Mouse (Mus musculus) cerebellum, adult 11-12 months (tissue): ENCODE measurements around the gene Lrrk1.

ENCODE experiments used
- DNase-seq: peaks from one replicate; pipeline ENCODE4 v3.0.0; 2022

The Lrrk1 gene

DNA sequence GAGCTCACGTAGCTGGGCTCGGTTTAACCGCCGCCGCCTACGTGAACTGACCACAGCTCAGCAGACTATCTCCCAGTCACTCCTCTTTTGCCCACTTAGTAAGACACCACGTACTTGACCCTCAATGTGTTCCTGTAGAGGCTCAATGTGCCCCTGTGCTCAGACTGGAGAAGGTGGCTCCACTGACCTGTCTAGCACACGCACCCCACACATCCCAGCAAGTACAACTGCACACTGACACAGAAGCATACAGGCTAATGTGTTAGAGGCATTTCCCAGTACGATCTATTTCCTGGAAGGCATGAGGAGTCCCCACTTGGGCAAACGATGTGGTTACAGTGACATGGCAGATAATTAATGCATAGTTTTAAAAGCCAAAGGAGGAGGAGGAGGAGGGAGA lies 11.6 kb downstream of the Lrrk1 start:
- no peak for DNase-seq

DNA sequence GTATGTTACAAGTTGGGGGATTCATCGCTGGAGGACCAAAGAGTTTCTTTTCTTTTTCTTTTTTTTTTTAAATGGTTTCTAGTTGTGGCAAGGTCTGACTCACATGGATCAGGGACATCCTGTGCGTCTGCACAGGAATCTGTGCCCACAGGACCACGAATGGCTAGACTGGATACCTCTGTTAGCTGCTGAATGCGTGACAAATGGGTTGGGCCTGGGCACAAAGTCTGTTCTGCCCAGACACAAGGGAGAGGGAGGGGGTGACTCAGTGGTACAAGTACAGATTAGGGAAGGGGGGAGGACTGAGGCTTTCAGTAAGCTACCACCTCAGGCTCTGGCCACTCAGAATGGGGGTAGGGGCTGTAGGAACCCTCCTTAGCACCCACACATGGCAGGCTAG lies 12.4 kb downstream of the Lrrk1 start:
- DNase-seq: no peak

DNA sequence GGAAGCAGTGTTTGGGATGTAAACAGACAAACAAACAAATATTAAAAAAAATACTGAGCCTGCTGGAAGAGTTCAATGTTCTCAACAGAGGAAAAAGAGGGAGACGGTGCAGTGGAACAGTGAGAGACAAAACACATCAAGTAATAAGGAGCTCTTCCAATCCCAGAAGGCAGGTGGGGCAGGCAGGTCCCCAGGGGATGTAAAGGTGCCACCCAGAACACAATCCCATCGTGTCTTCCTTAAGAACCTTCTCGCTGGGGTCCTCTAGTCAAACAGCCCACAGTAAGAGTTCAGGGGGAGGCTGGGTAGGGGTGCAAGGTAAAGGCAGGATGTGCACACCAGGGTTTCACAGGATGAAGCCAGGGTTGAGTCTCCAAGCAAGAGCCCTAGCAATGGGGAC lies 14.8 kb downstream of the Lrrk1 start:
- DNase-seq: no peak

- no peak for DNase-seq
These were observed 17.2 kb downstream of the Lrrk1 start for GRCm38 (mm10) chr7:66370970-66371369.

- no peak for DNase-seq
These were observed 18.2 kb downstream of the Lrrk1 start for GRCm38 (mm10) chr7:66369934-66370445.

DNA sequence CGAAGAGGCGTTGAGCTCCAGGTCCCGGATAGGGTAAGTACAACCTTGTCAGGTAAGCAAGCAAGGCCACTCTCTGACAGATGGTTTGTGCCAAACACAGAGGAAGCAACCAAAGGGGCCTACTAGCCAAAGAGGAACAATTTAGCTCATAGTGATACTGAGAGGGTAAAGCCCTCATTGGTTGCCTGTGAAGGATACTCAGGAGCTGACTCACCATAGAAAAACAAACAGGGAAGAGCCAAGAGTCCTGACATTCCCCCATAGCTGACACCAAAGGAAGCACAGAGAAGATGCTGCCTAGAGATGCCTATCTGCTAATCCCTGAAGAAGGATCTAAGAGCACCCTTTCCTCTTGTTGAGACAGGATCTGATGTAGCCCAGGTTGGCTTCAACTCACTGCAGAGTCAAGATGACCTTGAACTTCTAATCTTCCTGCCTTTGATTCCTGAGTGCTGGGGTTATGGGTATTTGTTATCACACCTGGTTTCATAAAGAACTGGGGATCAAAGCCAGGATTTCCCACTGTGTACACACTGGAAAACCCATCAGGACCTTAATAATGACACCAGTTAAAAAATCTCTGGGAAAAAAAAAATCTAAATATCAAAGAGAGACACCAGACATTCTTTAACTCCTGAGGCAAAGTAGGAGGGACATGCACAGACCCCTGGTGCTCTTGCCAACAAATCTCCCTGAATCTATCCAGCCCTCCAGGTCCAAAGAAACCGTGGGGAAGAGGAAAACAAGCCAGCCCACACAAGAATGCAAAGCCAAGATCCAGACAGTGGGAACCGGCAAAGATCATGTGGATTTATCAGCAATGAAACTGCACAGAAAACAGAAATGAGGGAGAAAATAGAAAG lies 18.8 kb downstream of the Lrrk1 start:
- DNase-seq: no peak

DNA sequence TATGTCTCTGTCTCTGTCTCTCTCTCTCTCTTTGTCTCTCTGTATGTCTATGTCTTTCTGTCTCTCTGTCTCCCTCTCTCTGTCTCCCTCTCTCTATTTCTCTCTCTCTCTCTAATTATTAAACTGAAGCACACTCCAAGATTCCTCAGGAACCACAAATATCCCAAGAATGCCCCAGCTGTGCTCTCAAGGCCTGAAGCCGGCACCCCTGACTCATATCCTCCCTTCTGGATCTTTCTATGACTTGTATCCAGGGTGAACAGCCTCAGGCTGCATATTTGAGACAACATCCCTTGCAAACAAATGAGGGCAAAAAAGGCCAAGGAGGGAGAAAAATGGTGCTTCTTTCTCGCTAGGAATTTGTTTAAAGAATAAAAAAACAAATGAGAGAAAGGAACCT lies 22.2 kb downstream of the Lrrk1 start, which contains the start of gene Gm10974:
Gene Gm10974 (plus strand): TSS at position 2 of the 400 bp plus-strand sequence.
- DNase-seq: no peak

DNA sequence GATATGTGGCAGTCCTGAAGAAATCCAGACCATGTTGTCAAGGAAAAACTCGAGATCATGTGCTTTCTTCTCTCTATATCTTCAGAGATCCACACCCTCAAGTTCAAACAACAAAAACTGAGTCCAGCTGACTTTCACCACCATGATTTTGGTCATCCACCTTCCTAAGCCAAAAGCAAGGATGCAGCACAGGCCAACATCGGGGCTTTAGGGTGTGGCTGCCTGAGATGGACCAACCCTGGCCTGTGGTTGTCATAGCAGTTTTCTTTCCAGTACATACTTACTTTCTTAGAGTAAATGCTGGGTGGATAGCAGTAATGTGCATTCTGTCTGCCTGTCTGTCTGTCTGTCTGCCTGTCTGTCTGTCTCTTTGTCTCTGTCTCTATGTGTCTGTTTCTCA lies 22.7 kb downstream of the Lrrk1 start:
- no peak for DNase-seq

- DNase-seq: no peak
These were observed 23.7 kb downstream of the Lrrk1 start for GRCm38 (mm10) chr7:66364491-66364890.

DNA sequence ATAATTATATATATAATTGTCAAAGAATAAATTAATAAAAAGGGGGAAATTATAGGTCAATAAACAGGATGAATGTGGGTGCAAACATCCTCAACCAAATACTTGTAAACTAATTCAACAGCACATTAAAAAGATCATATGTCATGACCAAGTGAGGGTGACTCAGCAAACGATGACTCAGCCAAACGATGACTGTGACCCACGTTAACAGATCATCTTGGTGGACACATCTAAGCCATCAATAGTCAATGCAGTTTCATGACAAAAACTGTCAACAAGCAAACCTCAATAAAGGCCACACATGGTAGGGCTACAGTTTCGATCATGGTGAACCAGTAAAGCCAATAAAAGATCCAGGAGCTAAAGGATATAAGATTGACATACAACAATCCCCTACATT lies 29.1 kb downstream of the Lrrk1 start:
- no peak for DNase-seq

- DNase-seq: no peak
These were observed 29.7 kb downstream of the Lrrk1 start for GRCm38 (mm10) chr7:66358461-66358860.

DNA sequence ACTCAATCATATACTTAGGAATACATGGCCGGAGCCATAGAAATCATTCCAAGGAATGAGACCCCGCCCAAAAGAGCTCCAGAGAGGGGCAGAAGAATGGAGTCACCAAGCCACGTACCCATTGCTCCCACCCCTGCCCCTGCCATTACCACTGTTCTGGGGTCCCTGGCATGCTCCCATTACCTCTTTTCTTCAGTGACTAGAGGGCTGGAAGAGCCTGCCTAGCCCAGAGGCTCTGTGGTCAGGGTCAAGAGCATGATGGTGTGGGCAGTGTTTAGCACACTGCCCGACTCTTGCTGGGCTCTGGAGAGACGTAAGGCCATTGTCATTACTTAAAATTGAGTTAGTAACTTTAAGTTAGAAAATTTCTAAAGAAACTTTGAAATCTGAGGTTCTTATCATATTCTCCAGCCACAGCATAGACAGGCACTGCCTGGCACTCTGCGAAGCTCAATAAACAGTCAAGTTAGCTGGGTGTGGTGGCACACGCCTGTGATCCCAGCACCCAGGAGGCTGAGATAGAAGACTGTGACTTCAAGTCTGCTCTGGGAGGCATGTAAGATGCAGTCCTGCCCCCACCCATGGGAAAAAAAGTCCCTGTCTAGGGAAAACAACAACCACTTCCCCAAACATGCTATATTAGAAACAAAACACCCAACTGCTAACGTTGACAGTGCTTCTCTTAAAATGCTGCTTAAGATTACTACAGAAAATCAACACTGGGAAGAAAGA lies 32.2 kb downstream of the Lrrk1 start:
- DNase-seq: no peak

DNA sequence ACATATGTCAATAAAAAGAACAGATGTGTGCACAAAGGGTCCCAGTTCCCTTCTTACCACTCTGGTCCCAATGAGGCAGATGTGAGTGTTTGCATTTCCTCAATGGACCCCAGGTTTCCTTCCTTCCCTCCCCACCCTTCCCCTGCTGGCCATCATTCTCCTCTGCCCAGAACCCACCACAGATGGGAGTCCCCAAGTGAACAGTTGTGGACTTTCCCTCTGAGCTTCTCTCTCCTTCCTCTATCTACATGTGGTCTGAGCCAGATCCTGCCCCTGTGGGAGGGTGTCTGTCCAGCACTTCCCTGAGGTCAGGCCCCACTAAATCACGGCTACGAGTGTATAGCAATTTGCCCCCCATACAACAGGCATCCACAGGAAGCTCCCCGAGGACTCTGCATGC lies 33.2 kb downstream of the Lrrk1 start:
- DNase-seq: no peak

DNA sequence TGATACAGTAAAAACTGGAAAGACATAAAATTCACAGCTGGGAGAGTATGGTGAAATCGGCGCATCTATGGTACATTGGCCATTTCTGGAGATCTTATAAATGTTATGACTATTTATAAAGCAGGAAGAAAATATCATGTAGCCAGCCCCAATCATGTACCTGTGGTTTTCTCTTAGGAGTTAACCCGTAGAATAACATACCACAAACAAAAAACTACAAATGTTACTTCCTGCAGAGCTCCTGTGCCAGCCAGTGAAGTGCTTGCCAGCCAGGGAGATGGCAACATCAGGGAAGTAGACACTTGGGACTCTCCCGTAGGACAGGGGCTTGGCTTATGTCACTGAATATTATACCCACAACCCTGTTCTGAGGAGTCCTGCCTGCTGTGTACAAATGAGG lies 37.1 kb downstream of the Lrrk1 start:
- no peak for DNase-seq

DNA sequence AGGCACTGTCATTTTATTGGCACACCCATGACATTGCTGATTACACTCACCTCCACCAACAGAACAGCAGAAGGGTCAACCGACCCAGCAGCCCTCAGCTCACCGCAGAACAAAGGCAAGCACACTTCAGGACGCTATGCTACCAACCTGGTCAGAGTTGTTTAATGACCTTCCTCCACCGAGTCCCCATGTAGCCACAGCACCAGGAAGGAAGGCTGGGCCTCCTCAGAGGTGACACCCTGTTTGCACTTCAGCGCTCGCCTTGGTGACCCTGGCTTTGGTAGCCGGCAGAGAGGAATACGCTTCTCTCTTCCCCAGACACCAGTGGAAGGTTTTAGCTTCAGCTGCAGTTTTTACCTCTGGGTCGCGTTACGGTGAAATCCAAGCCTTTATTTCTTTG lies 38.5 kb downstream of the Lrrk1 start:
- DNase-seq: no peak

DNA sequence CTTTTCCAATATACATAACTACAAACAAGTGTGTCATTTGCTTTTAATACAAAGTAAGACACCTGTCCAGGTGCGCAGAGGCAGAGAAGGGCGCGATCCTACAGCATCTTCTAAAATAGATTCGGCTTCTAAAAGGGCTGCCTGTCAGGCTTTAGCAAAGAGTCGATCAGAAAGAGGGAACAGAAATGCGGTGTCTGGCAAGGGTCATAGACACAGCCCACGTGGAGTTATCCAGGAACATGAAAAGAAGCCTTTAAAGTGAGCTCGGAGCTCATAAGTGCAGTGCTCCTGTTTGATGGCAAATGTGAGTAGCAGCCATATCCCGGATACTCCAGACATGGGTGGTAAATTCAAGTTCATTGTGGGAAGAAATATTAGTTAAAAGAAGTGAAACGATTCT lies 39.6 kb downstream of the Lrrk1 start:
- DNase-seq: no peak

- no peak for DNase-seq
These were observed 41.0 kb downstream of the Lrrk1 start for GRCm38 (mm10) chr7:66346959-66347663.

GRCm38 (mm10) chr7:66343307-66343706 lies 44.8 kb downstream of the Lrrk1 start:
- DNase-seq: no peak

DNA sequence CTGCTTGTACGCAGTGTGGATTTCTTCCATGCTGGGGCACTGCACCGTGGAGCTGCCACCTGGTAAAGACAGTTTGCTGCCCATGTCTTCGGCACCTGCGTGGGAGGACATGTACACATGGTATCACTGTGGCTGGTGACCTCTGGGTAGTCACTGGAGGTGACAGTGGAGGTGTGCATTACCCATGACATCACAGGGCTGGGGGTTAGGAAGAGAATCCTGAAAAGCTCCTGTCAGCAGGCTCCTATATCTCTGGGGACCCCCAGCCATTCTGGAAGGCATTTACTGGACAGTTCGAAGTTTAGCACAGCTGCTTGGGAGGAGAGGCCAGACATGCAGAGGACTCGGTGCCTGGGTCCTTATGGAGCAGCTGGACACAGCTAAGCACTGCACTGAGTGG lies 45.3 kb downstream of the Lrrk1 start:
- no peak for DNase-seq

- no peak for DNase-seq
These were observed 45.8 kb downstream of the Lrrk1 start for GRCm38 (mm10) chr7:66342323-66342722.

GRCm38 (mm10) chr7:66340044-66340443 lies 48.1 kb downstream of the Lrrk1 start:
- DNase-seq: no peak

GRCm38 (mm10) chr7:66339625-66340024 lies 48.5 kb downstream of the Lrrk1 start:
- no peak for DNase-seq

DNA sequence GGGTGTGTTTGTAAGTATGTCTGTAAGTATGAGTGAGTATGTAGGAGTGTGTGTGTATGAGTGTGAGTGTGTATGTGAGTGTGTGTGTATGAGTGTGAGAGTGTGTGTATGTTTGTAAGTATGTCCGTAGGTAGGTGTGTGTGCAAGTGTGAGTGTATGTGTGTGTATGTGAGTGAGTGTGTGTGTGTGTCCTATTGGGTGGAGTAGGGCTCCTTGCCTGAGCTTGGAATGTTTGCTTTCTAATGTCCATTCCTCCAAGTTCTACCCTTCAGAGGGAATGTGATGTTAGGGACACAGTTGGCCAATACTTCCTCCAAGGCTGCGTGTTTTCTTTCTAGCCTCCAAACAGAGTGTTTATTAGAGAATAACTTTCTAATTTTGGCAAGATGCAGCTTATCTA lies 51.2 kb downstream of the Lrrk1 start:
- no peak for DNase-seq
